Mouse (Mus musculus) mesoderm, embryonic 11.5 days (tissue): ENCODE measurements around the gene Cnnm3.

Source experiments
- DNase-seq: peaks from one replicate; pipeline ENCODE4 v3.0.0-alpha.2; 2012; ENCODE audit warnings: low read depth, low spot score

Cnnm3 gene

DNA sequence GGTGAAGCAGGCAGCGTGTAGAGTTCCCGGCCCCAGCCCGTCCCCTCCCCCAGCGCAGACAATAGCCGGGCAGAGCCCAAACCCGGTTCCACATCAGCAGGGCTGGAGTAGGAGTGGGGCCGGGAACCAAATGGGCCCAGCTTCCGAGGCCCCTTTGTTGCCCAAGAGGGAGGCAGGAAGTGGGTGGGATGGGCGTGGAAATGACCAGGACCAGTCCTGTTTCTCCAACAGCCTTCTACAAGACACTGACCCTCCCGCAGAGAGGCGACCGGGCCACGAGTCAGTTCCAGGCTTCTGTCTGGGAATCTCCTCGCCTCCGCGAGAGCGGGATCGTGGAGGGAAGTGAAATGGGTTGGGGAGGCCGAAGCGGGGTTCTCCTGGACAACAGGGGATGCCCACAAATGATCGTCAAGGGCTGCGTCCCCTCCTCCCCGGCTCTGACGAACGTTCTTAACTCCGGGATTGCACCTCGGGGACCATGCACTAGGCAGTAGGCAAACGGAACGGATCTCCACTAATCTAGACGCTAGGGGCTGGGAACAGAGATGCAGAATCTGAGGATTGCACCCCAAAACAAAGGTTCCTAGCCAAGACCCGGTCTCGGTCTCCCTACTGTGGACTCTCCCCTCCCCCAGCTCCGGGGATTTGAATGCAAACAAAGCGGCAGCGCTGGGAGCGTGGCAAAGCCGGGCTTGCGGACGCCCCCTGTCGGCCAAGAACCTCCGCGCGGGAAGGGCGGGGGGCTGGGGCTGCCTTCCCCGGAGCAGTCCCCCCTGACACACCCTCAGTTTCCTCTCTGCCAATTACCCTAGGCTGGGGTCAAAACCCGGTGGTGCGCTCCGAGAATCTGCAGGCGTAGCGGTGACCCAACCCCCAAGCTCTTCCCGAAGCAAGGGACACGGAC lies 45.1 kb downstream of the Cnnm3 start:
- peak; percentile 95 for DNase-seq

DNA sequence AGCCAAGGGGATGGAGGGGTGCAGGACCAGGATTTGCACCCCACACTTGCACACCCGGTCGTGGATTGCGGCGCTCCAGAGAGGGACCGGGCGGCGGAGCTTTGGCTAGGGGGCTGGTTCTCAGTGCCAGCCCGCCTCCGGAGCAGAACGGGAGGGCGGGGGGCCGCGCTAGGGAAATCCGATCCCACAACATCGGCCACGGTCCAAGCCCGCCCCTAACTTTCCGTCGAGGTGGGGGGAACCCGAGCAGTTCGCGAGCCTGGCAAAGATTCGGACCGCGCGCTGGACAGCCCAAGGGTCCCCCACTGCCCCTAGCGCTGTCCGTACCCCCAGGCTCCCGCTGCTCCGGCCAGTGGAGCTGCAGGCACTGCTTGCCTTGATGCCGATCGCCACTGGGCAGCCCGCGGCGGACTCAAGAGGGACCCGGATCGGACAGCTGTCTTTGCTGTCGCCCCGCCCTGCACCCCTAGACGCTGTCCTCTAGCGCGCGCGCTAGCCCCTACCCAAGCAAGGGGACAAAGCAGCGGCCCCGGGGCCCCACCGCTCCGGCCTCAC lies 45.9 kb downstream of the Cnnm3 start:
- peak; percentile 70 for DNase-seq

DNA sequence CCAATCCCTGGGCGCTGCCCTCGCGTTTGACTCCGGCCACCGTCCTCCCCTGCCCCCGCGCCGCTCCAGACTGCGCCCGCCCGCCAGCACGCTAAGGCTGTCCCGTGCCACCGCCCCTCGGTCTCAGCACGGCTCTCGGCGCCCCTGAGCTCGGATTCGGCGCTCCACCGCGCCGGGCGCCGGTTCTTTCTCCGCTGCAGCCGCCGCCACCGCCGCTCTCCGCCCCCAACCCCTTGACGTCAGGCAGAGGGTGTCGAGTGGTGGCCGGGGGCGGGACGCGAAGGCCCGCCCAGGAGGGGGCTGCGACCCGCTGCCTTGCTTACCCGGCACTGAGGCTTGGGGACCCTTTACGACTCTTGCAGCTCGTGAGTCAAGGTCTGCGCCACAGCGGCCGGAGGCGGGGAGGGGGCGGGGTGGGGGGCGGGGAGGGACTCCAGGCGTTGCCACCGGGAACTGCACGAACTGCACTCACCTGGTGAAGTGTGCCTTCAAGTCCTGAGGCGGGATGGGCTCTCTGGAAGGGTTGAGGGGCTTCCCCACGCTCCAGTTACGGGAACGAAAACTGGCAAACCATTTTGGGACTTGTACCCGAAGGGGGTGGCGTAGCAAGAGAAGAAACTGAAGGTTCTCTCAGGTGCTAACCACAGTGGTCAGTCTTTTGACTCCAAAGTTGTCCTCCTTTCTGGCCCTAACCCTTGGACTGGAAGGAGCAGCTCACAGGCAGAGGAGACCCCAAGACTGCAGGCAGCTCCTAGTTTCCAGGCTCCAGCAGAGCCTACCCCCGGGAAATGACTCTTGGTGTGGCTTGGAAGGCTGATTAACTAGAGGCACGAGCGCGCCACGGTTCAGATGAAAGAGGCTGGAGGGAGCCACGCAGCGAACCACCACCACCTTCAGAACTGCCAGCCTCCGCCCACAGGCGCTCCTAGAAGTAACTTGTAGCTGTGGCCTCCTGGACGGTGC lies 46.6 kb downstream of the Cnnm3 start, which contains the start of gene Sema4c:
Sema4c (minus strand) TSS at position 319 of the 963 bp plus-strand sequence.
- DNase-seq = peak; percentile 90

DNA sequence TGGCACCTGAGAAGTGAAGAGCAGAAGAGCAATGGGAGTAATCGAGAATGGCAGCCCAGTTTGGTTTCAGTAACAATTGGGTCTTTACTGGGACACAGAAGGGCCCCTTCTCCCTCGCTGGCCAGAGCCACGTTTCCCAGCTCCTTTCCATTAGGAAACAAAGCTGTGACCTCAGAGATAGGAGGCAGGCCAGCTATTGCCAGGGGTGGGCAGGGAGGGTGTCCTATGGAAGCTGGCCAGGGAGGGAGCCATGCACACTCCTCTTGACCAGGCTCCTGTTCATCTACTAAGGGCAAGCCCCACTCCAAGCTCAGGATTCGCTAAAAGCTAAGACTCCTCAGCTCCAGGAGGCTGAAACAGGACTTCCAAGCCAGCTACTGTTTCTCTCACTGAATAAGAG lies 47.6 kb downstream of the Cnnm3 start:
- DNase-seq = no peak

DNA sequence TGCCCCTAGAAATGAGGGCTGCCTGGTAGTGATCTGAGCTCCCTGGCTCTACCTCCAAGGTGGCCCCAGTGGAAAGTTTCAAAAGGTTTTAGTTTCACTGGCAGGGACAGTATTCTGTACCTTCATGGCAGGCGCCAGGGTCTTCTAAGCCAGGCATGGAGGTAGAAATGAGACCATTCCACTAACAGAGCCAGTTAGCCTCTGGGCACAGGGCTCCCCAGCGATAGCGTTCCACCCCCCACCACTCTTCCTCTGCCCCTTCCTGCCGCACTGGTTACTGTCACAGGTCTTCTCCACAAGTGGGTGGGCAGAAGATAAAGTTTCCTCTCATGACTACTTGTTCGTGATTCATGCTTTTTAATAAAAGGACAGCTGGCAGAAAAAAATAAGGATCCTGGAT lies 48.2 kb downstream of the Cnnm3 start:
- no peak for DNase-seq

DNA sequence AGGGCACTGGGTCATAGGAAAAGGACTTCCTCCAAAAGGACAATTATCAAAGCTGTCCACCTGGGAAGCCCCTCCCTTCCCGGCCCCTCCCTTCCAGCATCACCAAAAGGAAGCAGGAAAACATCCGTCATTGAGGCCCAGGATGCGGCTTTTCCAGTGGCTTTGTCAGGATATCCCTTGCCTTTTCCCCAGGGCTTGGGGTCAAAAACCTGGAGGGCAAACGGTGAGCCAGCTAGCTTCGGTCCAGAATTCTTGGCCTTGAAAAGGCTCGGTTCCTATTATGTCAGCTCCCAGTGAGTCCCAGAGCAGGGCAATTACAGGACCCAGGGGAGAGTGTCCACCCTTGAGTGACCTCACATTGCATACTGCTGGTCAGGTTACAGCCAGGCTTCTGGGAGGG lies 49.2 kb downstream of the Cnnm3 start:
- DNase-seq = no peak

DNA sequence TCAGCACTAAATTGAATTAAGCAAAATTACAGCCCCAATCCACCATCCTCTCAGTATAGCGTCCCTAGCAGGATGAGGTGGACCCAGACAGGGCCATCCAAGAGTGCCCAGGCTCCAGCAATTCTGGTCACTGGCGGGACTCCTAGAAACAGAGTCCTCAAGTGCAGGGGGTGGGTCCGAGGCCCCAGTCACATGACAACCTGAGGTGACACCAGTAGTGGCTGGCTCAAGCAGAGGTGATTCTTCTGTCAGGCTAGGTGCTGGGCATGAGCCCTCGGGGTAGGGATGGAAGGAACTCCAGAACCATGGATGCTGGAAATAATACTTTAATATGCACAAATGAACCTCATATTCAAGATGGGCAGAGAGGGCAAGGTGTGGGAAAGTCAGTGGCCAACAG lies 50.7 kb downstream of the Cnnm3 start:
- no peak for DNase-seq

DNA sequence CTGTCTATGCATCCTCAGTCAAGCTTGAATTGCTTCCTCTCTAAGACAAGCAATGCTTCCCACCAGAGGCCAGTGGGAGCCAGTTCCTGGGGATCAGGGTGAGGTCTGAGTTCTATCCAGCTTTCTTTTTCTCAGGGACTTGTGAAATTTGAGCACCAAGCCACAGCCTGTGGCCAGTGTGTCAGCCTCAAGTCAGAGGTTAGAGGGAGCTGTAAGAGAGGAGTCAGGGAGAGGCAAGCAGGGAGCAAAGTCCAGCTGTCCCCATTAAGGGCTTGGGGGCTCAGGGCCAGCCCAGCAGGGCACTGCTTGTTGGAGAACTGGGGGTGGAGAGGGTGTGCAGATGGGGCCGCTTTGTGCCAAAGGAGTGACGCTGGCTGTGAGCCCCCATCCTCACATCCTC lies 51.5 kb downstream of the Cnnm3 start:
- DNase-seq = no peak

DNA sequence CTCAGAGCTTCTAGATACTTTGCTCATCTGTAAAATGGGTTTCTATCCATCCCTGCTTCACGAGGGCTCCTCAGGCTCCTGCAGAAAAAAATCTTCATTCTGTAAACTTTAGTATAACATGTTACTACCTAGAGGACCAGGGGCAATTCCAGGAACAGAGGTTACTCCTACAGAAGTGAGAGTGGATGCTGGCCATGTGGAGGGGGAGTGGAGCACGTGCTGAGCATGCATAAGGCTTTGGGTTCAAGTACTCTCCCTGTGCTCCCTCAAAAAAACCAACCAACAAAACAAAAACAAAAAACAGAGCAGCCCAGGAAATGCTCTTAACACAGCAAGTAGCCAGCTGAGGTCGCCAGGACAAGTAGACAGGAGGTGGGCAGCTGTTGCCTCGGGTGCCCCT lies 52.0 kb downstream of the Cnnm3 start:
- no peak for DNase-seq

DNA sequence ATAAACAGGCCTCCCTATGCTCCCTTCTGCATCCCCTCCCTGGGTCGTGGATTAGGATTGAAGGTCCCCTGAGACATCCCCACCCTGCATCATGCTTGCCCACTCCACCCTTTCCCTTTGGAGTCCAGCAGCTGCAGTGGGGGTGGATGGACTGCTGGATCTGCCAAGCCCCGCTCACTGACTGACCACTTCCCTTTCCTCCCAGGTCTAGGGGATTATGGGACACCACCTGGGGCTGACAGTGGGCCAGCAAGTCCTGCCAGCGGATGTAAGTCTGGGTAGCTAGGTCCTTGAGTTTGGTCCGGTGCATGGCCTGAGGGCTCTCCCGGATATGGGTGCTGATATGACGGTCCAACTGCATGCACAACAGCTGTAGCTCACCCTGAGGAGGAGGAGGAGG lies 52.4 kb downstream of the Cnnm3 start:
- DNase-seq = no peak

DNA sequence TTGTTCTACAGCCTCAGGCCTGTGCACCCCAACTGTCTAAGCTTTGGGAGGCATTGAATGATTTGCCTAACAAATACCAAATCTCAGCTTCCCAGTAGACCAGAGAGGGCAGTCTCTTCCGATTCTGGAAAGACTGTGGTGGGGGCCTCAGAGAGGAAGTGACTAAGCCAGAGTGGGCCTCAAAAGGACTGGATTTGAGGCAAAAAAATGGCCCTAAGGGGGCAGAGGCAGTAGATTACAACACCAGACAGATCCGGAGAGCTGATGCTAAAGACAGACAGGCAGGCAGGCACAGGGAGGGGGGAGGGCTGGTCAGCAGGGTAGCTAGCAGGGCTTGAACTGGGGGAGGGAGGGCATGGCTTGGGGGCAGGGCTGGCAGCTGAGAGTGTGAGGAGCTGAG lies 54.8 kb downstream of the Cnnm3 start:
- no peak for DNase-seq

DNA sequence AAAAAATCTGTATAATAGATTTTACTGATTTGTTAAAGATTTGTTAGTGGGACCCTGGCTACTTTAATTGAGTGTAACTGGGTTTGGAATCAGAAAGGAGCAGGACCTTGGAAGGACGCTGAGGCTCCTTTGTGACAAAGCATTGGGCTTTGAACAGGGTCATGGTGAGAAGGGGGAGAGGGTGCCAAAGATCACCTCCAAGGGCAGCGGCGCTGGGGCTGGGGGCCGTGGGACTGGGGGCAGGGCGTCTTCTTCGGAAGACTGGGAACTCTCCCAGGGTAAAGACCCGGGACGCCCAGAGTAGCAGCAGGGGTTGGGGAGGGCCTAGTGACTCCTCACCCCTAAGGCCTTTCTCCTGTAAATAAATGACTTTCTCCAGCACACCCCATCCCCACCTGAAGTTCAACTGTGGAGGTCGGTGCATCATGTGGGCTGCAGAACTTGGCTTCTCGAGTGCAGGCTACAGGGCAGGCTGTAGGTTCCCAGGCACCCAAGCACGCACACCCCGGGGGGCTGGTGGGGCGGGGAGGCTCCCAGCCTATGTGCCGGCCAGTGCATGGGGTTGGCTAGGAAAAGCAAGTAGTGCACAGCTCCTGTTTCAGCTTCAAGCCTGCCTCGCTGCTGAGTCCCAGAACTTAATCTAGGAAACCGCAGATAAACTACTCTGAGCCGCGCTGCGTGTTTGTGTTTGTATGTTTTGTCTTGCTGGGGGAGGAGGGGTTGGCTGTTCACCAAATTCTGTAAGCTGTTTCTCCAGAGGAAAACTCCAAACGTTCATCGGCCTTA lies 56.3 kb downstream of the Cnnm3 start:
- DNase-seq = no peak

DNA sequence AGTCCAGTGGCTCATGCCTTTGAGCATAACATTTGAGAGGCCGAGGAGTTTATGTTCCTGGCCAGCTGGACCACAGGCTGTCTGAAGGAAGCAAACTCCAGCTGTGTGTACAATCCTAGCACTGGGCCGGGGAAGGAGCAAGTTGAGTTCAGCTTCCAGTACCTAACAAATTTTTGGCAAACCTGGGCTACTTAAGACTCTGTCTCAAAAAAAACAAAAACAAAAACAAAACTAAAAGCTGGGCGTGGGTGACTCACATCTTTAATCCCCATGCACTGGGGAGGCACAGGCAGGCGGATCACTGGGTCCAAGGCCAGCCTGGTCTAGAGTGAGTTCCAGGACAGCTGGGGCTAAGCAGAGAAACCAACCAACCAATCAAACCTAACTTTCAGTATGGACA lies 57.1 kb downstream of the Cnnm3 start:
- no peak for DNase-seq

DNA sequence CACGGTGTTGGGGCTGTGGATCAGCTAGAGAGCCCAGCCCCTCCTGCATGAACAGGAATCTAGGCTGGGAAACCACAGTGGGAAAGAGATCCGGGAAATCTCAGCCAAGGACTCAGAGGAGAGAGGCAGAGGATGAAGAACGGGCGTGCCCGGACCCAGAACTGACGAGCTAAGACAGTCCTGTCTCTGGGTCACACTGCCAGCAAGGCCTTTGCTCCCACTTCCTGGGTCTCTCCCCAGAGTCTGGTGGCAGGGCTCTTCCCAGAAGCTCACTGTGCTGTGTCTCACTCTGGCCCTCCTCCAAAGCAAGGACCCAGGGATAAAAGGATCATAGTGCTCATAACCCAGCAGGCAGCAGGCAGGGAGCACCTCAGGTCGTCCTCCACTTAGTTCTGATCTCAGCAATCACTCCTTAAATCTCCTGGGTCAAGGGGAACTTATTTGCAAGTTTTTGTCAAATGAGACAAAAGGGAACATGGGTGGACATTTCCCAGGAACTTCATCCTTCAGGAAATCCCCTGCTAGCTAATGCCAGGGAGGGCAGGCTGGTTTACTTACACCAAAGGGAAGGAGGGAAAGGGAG lies 58.1 kb downstream of the Cnnm3 start:
- DNase-seq = no peak

DNA sequence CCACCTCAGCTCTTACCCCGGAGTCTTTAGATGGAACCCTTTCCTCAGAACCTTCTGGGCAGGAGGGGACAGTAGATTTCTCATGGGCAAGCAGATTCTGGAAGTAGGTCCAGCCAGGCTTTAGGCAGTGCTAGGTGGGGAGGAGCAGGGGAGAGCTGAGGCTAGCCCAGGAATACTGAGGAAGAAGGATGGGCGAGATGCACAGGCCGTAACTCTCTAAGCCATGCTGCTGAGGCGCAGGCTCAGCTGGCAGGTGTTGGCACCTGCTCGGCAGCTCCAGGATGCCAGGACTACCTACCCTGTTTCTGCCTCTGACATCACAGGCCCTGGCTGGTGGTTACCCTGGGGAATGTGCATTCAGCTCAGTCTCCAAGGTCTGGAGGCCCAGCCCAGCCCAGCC lies 58.7 kb downstream of the Cnnm3 start:
- DNase-seq = no peak

DNA sequence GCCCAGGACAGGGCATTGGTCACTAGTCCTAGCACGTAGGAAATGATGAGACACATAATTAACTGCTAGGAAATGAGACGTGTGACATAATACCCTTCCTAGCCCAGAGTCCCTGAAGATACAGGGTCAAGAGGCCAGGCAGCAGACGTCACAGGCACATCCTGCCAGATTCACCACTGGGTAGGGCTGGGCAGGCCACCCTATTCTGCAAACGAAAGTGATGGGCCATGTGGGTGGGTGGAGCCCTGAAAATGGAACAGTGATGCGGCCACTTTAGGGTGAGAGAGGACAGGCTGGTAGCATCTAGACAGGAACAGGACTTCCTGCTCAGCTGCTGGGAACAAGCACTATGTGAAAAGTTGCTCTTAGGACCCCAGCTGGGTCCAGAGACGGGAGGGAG lies 60.0 kb downstream of the Cnnm3 start:
- DNase-seq = no peak

DNA sequence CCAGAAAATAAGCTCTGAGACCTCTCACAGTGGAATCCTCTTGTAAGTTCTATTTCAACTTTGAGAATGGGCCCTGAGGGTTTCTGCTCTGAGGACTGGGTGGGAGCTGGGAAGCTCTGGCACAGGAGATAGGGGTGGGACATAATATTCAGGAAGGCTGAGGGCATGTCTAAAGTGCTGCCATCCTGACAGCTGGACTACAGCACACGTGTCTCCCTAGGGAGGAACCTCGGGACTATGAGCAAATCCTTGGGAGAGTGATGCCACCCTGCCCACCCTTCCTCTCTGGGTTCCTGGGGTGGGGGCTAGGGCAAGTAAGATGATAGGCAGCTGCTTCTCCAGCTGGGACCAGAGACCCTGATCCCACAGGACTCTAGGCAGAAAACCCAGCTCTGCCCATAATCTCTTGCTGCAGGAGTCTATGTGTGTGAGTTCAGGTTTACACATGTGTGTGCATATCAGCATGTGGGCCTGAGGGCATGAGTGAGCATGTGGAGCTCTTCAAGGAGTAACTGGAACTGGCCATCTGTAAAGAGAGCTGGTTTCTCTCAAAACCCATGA lies 60.6 kb downstream of the Cnnm3 start:
- no peak for DNase-seq

DNA sequence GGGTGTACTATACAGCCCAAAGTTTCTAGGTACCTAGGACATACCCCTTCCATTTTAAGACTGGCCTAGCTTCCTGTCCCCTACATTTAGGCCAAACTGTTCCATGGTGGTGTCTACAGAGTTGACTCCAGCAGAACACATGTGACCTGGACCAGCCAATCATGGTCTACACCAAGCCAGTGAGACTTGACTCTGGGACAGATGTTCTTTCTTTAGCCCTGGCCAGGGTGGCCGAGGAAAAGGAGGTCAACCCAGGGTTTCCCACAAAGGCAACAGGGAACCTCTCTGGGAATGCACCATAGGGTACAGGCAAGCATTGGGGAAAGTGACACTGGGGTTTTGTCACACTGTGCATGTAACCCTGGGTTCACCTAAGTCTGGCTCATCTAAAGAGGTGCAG lies 61.0 kb downstream of the Cnnm3 start:
- no peak for DNase-seq

DNA sequence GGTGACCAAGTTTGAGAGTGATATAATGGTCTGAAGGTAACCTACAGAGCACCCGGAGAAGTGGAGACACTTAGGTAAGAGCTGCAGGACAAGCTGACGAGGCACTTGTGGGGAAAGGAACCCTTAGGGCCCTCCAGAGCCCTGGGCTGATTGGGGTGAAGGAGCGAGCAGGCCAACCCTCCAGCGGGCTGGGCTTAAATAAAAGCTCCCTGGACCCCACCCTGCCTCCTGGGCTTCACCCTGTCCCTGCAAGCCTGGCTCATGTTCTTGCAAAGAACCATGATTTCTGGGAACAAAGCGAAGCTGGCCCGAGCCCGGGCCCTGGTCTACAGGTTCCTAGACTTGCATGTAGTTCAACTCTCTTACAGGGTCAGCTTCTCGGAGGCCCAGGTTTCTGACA lies 61.9 kb downstream of the Cnnm3 start:
- DNase-seq = no peak

DNA sequence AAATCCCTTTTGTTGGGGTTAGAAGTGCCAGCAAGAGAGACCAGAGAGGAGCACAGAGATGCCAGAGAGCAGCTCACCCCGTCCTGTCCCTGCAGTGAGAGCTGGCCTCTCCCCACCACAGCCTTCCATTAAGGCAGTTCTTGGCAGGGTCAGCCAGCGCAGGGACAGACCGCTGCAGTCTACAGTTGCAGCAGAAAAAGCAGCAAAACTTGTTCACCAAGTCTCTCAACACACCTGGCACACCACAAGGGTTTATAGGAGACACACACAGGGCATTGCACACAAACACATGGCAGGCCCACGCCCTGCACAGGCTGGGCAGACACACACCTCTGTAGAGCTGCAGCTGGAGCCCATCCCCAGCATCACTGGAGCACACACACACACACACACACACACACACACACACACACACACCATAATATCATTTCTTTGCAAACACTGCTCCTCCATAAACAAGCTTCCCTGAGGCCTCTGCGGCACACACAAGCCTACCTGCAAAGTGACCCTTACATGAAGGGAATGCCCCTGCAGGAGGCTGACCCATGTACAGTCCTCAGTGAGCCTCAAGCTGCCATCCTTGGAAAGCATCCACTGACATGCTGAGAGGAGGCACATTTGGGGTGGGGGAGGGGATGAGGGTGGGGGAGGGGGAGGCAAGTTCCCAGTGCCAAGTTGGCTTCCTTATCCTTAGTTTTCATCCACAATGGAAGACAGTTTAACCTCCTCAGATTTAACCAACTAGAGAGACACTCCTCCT lies 62.7 kb downstream of the Cnnm3 start:
- DNase-seq = no peak
